Mouse (Mus musculus) limb, embryonic 11.5 days (tissue): ENCODE data around the gene Clnk. TPM values are rescaled to one million over a fixed set of nuclear protein-coding genes. Genes with fewer than 3 reads are reported as not detected.

ENCODE experiments used
- ATAC-seq: fragments of 200-750 bp; cut with Nextera tagmentation; 2 replicates; pipeline ENCODE4 v1.8.0; 2017; ENCODE audit warnings: low read depth; ENCODE audit not compliant: insufficient number of reproducible peaks, low FRiP score, low TSS enrichment
- DNase-seq: peaks from one replicate; pipeline ENCODE4 v3.0.0-alpha.2; 2015; ENCODE audit warnings: low spot score
- H3K27ac ChIP-seq: fragments of 300-500 bp; sonication (generic); replicated peaks from 2 replicates; pipeline ENCODE4 v1.5.1; 2014; ENCODE audit warnings: low read depth, mild to moderate bottlenecking, low read length
- H3K27me3 ChIP-seq: fragments of 300-500 bp; sonication (generic); 2 replicates; pipeline ENCODE4 v1.6.1; 2014; ENCODE audit warnings: mild to moderate bottlenecking, low read length, mixed read lengths; ENCODE audit not compliant: control insufficient read depth, insufficient read depth
- H3K36me3 ChIP-seq: fragments of 300-500 bp; sonication (generic); 2 replicates; pipeline ENCODE4 v1.6.1; 2014; ENCODE audit warnings: mild to moderate bottlenecking, low read length, moderate library complexity, mixed read lengths; ENCODE audit not compliant: control insufficient read depth, insufficient read depth
- H3K4me1 ChIP-seq: fragments of 300-500 bp; sonication (generic); 2 replicates; pipeline ENCODE4 v1.6.1; 2014; ENCODE audit warnings: low read length, mixed read lengths; ENCODE audit not compliant: control insufficient read depth, insufficient read depth
- H3K4me2 ChIP-seq: fragments of 300-500 bp; sonication (generic); 2 replicates; pipeline ENCODE4 v1.6.1; 2014; ENCODE audit warnings: low read depth, mild to moderate bottlenecking, moderate library complexity; ENCODE audit not compliant: severe bottlenecking
- H3K4me3 ChIP-seq: fragments of 300-500 bp; sonication (generic); 2 replicates; pipeline ENCODE4 v1.5.1; 2014; ENCODE audit warnings: low read depth, low read length
- H3K9ac ChIP-seq: fragments of 300-500 bp; sonication (generic); 2 replicates; pipeline ENCODE4 v1.6.1; 2014; ENCODE audit warnings: mild to moderate bottlenecking, low read length
- H3K9me3 ChIP-seq: fragments of 300-500 bp; sonication (generic); 2 replicates; pipeline ENCODE4 v1.6.1; 2016; ENCODE audit warnings: low read length; ENCODE audit not compliant: control insufficient read depth
- WGBS: fragments of 180-500 bp; shearing (Covaris S2); extraction: QIAGEN DNeasy Blood & Tissue Kit; methylation state at CpG from one replicate; pipeline ENCODE4 v1.1.7; 2014; 5-methylcytosine and 5-hydroxymethylcytosine counted together
- polyA plus RNA-seq: library from polyadenylated mRNA; unstranded; fragments of >200 nt; fragmentation: Nextera tagmentation; extraction: Ambion mirVana; gene quantifications from 2 replicates; pipeline ENCODE4 v1.2.1, GENCODE M21; 2014

Clnk gene
- polyA plus RNA-seq, 1 experiment from 2014 or later: 0.08 TPM

- no peak for DNase-seq
Measured at GRCm38 (mm10) chr5:38780631-38781030, 96.0 kb downstream of the Clnk start.

GRCm38 (mm10) chr5:38780045-38780444 is 96.6 kb downstream of the Clnk start:
- Histone ChIP-seq H3K27ac (no peak overlapping the region), H3K4me1 (no peaks in the 10 kb centered on the region), H3K9ac (no peak overlapping the region), H3K36me3 (no peaks in the 10 kb centered on the region), H3K9me3 (no peaks in the 10 kb centered on the region), H3K4me2 (no peak overlapping the region), H3K27me3 (no peaks in the 10 kb centered on the region), H3K4me3 (no peak overlapping the region)
- 81% methylated on average over 3 of the region's 3 CpGs for WGBS
- ATAC-seq (no peak), DNase-seq (no peak)

More at GRCm38 (mm10) chr5:38780631-38781030, 96.0 kb downstream of the Clnk start:
- Histone ChIP-seq H3K4me1 (no peaks in the 10 kb centered on the region), H3K9ac (no peak overlapping the region), H3K36me3 (no peaks in the 10 kb centered on the region), H3K4me2 (no peak overlapping the region), H3K4me3 (no peak overlapping the region), H3K9me3 (no peaks in the 10 kb centered on the region), H3K27me3 (no peaks in the 10 kb centered on the region), H3K27ac (no peak overlapping the region)
- WGBS: 80% methylated on average over 8 of the region's 8 CpGs
- ATAC-seq: no peak

- H3K4me2 ChIP-seq: no peak overlapping the region
- no peak overlapping the region for H3K27ac ChIP-seq
- H3K4me1 ChIP-seq: no peaks in the 10 kb centered on the region
- H3K36me3 ChIP-seq: no peaks in the 10 kb centered on the region
- no peak overlapping the region for H3K9ac ChIP-seq
- no peak overlapping the region for H3K4me3 ChIP-seq
- 83% methylated on average over 10 of the region's 10 CpGs for whole genome bisulfite sequencing
- H3K9me3 ChIP-seq: no peaks in the 10 kb centered on the region
- DNase-seq (no peak), ATAC-seq (no peak)
- H3K27me3 ChIP-seq: no peaks in the 10 kb centered on the region
Measured at GRCm38 (mm10) chr5:38775500-38775899, 101.1 kb downstream of the Clnk start.

GRCm38 (mm10) chr5:38754950-38755349 is 121.7 kb downstream of the Clnk start:
- Histone ChIP-seq H3K9ac (no peak overlapping the region), H3K4me1 (no peaks in the 10 kb centered on the region), H3K27me3 (no peaks in the 10 kb centered on the region), H3K4me3 (no peak overlapping the region), H3K27ac (no peak overlapping the region), H3K36me3 (no peaks in the 10 kb centered on the region), H3K9me3 (no peaks in the 10 kb centered on the region), H3K4me2 (no peak overlapping the region)
- DNase-seq (peak; percentile 80), ATAC-seq (peak; percentile 65)
- 15% methylated on average over 3 of the region's 3 CpGs for WGBS

- Histone ChIP-seq H3K4me2 (no peak overlapping the region), H3K27ac (no peak overlapping the region), H3K4me1 (no peaks in the 10 kb centered on the region), H3K4me3 (no peak overlapping the region), H3K9me3 (no peaks in the 10 kb centered on the region), H3K36me3 (no peaks in the 10 kb centered on the region), H3K27me3 (no peaks in the 10 kb centered on the region), H3K9ac (no peak overlapping the region)
- DNase-seq: no peak
- no peak for ATAC-seq
- 28% methylated on average over 4 of the region's 4 CpGs for WGBS
Measured at GRCm38 (mm10) chr5:38752749-38753148, 123.9 kb downstream of the Clnk start.

GRCm38 (mm10) chr5:38708940-38709581 is 167.6 kb downstream of the Clnk start:
- WGBS: 66% methylated on average over 11 of the region's 11 CpGs
- Histone ChIP-seq H3K4me1 (no peaks in the 10 kb centered on the region), H3K27me3 (no peaks in the 10 kb centered on the region), H3K36me3 (no peaks in the 10 kb centered on the region), H3K9me3 (no peaks in the 10 kb centered on the region), H3K4me2 (no peak overlapping the region), H3K27ac (no peak overlapping the region), H3K4me3 (no peak overlapping the region), H3K9ac (no peak overlapping the region)
- no peak for DNase-seq
- no peak for ATAC-seq

GRCm38 (mm10) chr5:38707364-38708075 is 169.1 kb downstream of the Clnk start:
- ATAC-seq (no peak), DNase-seq (no peak)
- Histone ChIP-seq H3K36me3 (no peaks in the 10 kb centered on the region), H3K27ac (no peak overlapping the region), H3K4me1 (no peaks in the 10 kb centered on the region), H3K9ac (no peak overlapping the region), H3K4me3 (no peak overlapping the region), H3K9me3 (no peaks in the 10 kb centered on the region), H3K27me3 (no peaks in the 10 kb centered on the region), H3K4me2 (no peak overlapping the region)
- WGBS: 88% methylated on average over 7 of the region's 7 CpGs

DNA sequence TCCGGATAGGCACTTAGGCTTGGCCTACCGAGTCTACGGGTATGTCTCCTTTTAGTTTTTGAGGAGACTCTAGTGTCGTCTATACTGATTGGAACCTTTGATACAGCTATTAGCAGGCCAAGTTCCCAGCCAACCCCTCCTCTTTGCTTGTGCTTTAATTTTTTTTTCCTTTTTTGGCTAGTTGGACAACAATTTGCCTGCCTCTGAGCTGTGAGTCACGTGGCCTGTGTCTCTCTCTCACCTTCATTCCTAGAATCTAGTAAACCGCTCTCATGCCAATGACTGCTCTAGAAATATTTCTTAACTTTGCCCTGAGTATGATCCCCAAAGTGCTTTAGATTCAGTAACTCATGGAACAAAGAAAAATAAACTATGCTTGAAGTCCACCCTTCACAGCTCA is 173.7 kb downstream of the Clnk start:
- no peak overlapping the region for H3K4me3 ChIP-seq
- no peak overlapping the region for H3K4me2 ChIP-seq
- no peaks in the 10 kb centered on the region for H3K4me1 ChIP-seq
- 91% methylated on average over 6 of the region's 6 CpGs for WGBS
- no peaks in the 10 kb centered on the region for H3K9me3 ChIP-seq
- DNase-seq (no peak), ATAC-seq (no peak)
- H3K9ac ChIP-seq: no peak overlapping the region
- no peak overlapping the region for H3K27ac ChIP-seq
- H3K27me3 ChIP-seq: no peaks in the 10 kb centered on the region
- no peaks in the 10 kb centered on the region for H3K36me3 ChIP-seq
